Mouse (Mus musculus): Measurements from ENCODE around the gene Dock2. TPM values are rescaled to one million over a fixed set of nuclear protein-coding genes. Genes with fewer than 3 reads are reported as not detected.

The Dock2 gene
- polyA plus RNA-seq, 1 experiment from 2014 or later, result 0.72 TPM

DNA sequence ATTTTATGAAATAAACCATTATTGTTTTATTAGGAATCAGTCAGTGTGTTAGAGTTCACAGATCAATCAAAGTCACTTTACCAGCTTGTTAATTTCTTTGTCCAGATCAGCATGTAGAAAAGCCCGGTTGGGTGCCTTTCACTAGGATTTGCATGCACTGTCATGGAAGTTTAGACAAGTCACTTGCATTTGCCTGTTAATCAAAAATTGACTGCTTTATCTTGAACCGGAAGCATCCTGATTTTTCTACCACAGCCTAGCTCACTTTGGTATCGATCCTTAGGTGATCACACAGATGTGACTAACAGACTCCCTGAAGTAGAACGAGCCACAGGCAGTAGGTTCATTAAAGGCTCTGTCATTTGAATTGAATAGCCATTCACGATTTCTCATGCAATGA, 468.3 kb downstream of the Dock2 start:
- 5% methylated on average over 5 of the region's 5 CpGs for WGBS
- Histone ChIP-seq H3K27ac (ENCODE audit: low read length) (no peak overlapping the region), H3K36me3 (ENCODE audit: control insufficient read depth, insufficient read depth) (no peaks in the 10 kb centered on the region), H3K9me3 (ENCODE audit: control insufficient read depth, low read length) (no peaks in the 10 kb centered on the region), H3K4me3 (replicated peaks; ENCODE audit: low read length) (peak overlapping the region; percentile 52), H3K4me2 (ENCODE audit: low read length) (peak overlapping the region; percentile 76), H3K27me3 (replicated peaks; ENCODE audit: control insufficient read depth, insufficient read depth, low read length) (no peaks in the 10 kb centered on the region), H3K9ac (replicated peaks; ENCODE audit: low read depth, low read length) (no peak overlapping the region; the same call in 1 of the 2 replicates), H3K4me1 (replicated peaks; ENCODE audit: control insufficient read depth, insufficient read depth, low read length) (peaks cover 20% of the 10 kb centered on the region)
- ATAC-seq, result no peak

DNA sequence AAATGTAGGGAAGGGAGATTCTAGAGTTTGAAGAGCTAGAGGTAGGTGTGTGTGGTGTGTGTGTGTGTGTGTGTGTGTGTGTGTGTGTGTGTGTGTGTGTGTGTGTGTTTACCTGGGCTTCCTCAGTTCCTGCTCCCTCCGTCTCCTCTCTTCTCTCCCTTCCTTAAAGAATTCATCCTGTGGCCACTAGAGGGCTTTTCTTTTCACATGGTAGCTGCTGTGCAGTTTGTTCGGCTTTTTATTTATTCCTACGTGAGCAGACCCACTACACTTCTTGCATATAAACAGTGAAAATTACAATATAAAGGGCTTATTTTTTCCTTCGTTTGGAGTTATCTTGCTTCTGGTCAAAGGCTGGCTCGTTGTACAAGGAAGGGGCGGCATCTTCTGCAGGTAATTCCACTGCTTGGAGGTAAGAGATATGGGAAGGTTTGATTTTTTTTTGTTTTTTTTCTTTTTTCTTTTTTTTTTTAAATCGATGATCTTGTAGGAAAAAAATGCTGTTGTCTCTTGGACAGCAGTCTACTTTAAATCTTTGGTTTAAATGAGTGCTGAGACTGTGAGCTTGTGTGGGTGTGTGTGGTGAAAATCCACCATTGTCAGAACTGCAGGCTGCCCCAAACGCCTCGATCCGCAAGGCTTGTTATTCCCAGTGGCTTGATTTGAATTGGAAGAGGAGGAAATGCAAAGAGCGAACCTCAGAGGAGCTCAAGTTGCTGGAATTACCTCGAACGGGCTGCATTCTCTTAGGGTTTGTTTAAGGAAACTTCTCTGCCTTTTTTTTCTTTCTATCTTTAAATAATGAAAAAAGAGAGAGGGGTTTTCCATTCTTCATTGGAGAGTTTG, 468.9 kb downstream of the Dock2 start, which contains the start of gene Fam196b:
Gene Fam196b, plus strand, starts transcription at position 289 of the 846 bp plus-strand sequence.
- H3K4me1 ChIP-seq (replicated peaks; ENCODE audit: control insufficient read depth, insufficient read depth, low read length), result peaks cover 20% of the 10 kb centered on the region
- H3K4me2 ChIP-seq (ENCODE audit: low read length), result peak within 1 kb of the TSS; percentile 76
- under 1% methylated on average over 13 of the region's 13 CpGs for WGBS
- ATAC-seq, result peak; percentile 84
- no peaks in the 10 kb centered on the region for H3K27me3 ChIP-seq (replicated peaks; ENCODE audit: control insufficient read depth, insufficient read depth, low read length)
- H3K27ac ChIP-seq (ENCODE audit: low read length), result no peak within 1 kb of the TSS
- H3K9me3 ChIP-seq (ENCODE audit: control insufficient read depth, low read length), result no peaks in the 10 kb centered on the region
- H3K36me3 ChIP-seq (ENCODE audit: control insufficient read depth, insufficient read depth), result no peaks in the 10 kb centered on the region
- H3K4me3 ChIP-seq (replicated peaks; ENCODE audit: low read length), result peak within 1 kb of the TSS; percentile 52
- peak within 1 kb of the TSS; percentile 60 for H3K9ac ChIP-seq (replicated peaks; ENCODE audit: low read depth, low read length)

DNA sequence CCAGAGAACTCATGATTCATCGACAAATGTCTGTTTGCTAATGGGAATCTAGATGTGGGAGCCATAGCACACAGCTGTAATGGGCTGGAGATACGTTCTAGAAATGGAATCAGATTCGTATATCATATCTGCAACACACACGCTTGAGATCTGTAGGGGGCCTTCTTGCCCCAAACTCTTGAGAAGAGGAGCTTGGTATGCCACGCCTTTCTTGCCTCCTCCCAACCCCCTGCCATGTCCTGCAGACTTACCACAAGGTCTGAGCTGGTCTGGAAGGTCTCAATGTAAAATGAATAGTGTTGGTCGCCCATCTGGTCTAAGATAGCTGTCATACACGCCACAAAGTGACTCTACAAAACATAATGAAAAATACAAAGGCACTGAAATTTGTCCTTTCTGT, 471.5 kb downstream of the Dock2 start:
- no peak overlapping the region for H3K4me3 ChIP-seq (replicated peaks; ENCODE audit: low read length)
- H3K27ac ChIP-seq (ENCODE audit: low read length), result no peak overlapping the region
- 86% methylated on average over 7 of the region's 7 CpGs for WGBS
- no peak for ATAC-seq
- no peaks in the 10 kb centered on the region for H3K36me3 ChIP-seq (ENCODE audit: control insufficient read depth, insufficient read depth)
- H3K4me2 ChIP-seq (ENCODE audit: low read length), result no peak overlapping the region
- no peak overlapping the region for H3K9ac ChIP-seq (replicated peaks; ENCODE audit: low read depth, low read length)
- H3K9me3 ChIP-seq (ENCODE audit: control insufficient read depth, low read length), result no peaks in the 10 kb centered on the region
- H3K27me3 ChIP-seq (replicated peaks; ENCODE audit: control insufficient read depth, insufficient read depth, low read length), result no peaks in the 10 kb centered on the region
- peaks cover 17% of the 10 kb centered on the region for H3K4me1 ChIP-seq (replicated peaks; ENCODE audit: control insufficient read depth, insufficient read depth, low read length)

DNA sequence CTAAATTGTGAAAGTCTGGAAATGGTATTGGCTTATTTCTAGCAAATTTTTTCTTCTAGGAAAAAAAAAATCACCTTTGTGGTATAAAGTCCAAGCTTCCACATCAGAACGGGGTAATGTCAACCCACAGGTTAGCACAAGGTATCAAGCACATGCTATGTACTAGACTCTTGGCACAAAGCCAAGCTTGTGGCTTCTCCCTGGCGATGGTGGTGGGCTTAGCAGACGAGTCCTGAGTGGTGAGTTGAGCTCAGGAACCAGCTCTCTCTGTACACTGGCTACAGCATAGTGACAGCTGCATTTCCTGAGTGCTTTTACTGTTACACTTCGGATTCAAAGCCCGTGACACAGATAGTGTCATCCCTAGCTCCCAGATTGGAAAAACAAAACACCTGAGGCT, 472.0 kb downstream of the Dock2 start:
- ATAC-seq, result no peak
- no peaks in the 10 kb centered on the region for H3K36me3 ChIP-seq (ENCODE audit: control insufficient read depth, insufficient read depth)

DNA sequence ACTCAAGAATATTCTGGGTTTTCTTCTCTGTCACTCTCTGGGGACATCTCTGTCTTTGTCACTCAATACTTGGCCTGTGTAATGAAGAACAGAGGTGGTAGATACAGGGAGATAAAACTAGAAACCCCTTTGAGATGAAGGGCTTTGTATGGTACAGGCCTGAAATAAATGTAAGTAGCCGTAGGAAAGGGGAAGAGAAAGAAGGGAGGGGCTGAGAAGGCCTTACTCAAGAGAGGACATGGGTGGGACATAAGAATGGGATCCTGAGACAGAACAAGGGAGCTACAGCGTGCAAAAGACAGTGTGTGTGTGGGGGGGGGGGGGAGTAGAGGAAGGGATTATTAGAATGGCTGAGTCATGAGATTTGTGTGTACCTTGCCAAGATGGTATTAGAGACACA, 474.3 kb downstream of the Dock2 start:
- Histone ChIP-seq H3K9ac (replicated peaks; ENCODE audit: low read depth, low read length) (no peak overlapping the region), H3K4me1 (replicated peaks; ENCODE audit: control insufficient read depth, insufficient read depth, low read length) (no peaks in the 10 kb centered on the region), H3K36me3 (ENCODE audit: control insufficient read depth, insufficient read depth) (no peaks in the 10 kb centered on the region), H3K27me3 (replicated peaks; ENCODE audit: control insufficient read depth, insufficient read depth, low read length) (no peaks in the 10 kb centered on the region), H3K27ac (ENCODE audit: low read length) (no peak overlapping the region), H3K4me3 (replicated peaks; ENCODE audit: low read length) (no peak overlapping the region), H3K9me3 (ENCODE audit: control insufficient read depth, low read length) (no peaks in the 10 kb centered on the region), H3K4me2 (ENCODE audit: low read length) (no peak overlapping the region)
- WGBS, result 60% methylated on average over 2 of the region's 2 CpGs
- no peak for ATAC-seq

More for the DNA sequence above, 472.0 kb downstream of the Dock2 start:
- no peak overlapping the region for H3K4me3 ChIP-seq (replicated peaks; ENCODE audit: low read length)
- no peak overlapping the region for H3K9ac ChIP-seq (replicated peaks; ENCODE audit: low read depth, low read length)
- peaks cover 12% of the 10 kb centered on the region for H3K4me1 ChIP-seq (replicated peaks; ENCODE audit: control insufficient read depth, insufficient read depth, low read length)
- 67% methylated on average over 5 of the region's 5 CpGs for WGBS
- no peaks in the 10 kb centered on the region for H3K27me3 ChIP-seq (replicated peaks; ENCODE audit: control insufficient read depth, insufficient read depth, low read length)
- H3K4me2 ChIP-seq (ENCODE audit: low read length), result no peak overlapping the region
- H3K9me3 ChIP-seq (ENCODE audit: control insufficient read depth, low read length), result no peaks in the 10 kb centered on the region
- no peak overlapping the region for H3K27ac ChIP-seq (ENCODE audit: low read length)

DNA sequence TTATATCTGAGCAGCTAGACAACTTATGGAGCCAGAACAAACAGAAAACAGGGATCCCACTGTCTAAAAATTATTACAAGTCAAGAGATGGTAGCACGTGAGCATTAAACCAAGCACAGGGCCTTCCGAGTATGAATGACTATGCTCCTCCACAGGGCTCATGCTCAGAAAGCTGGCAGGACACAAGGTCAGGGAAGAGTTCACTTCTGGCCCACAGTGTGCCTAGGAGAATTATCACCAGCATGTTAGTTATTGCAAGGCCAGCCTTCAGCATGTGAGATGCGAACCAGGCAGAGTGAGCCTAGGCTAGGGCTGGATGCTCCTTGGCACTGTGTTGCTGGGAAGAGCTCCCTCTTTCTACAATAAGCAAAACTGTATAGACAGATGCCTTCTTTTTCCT, 475.0 kb downstream of the Dock2 start:
- ATAC-seq, result no peak
- H3K4me2 ChIP-seq (ENCODE audit: low read length), result no peak overlapping the region
- WGBS, result 94% methylated on average over 3 of the region's 3 CpGs
- no peaks in the 10 kb centered on the region for H3K4me1 ChIP-seq (replicated peaks; ENCODE audit: control insufficient read depth, insufficient read depth, low read length)
- H3K27ac ChIP-seq (ENCODE audit: low read length), result no peak overlapping the region
- H3K27me3 ChIP-seq (replicated peaks; ENCODE audit: control insufficient read depth, insufficient read depth, low read length), result no peaks in the 10 kb centered on the region
- H3K9ac ChIP-seq (replicated peaks; ENCODE audit: low read depth, low read length), result no peak overlapping the region
- H3K36me3 ChIP-seq (ENCODE audit: control insufficient read depth, insufficient read depth), result no peaks in the 10 kb centered on the region
- H3K9me3 ChIP-seq (ENCODE audit: control insufficient read depth, low read length), result no peaks in the 10 kb centered on the region
- H3K4me3 ChIP-seq (replicated peaks; ENCODE audit: low read length), result no peak overlapping the region

DNA sequence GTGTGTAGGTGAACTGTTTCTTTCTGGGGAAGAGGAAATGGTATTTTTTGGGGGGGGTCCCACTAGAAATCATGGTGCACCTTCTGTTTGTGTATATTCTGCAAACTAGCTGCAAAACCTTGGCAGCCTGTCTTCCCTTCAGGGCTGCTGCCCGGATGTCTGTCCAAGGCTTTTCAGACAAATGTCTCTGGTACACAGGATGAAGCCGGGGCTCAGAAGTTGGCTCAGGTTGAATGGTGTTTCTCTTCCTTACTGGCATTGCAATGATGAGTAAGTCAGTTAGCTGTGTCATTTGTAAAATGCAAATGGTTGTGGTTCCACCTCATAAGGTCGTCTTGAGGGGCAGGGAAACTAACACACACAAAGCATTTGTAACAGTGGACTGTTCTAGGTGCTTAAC, 477.5 kb downstream of the Dock2 start:
- H3K4me3 ChIP-seq (replicated peaks; ENCODE audit: low read length), result no peak overlapping the region
- no peak overlapping the region for H3K4me2 ChIP-seq (ENCODE audit: low read length)
- no peaks in the 10 kb centered on the region for H3K4me1 ChIP-seq (replicated peaks; ENCODE audit: control insufficient read depth, insufficient read depth, low read length)
- H3K36me3 ChIP-seq (ENCODE audit: control insufficient read depth, insufficient read depth), result no peaks in the 10 kb centered on the region
- no peak for ATAC-seq
- H3K27me3 ChIP-seq (replicated peaks; ENCODE audit: control insufficient read depth, insufficient read depth, low read length), result no peaks in the 10 kb centered on the region
- no peak overlapping the region for H3K27ac ChIP-seq (ENCODE audit: low read length)
- no peak overlapping the region for H3K9ac ChIP-seq (replicated peaks; ENCODE audit: low read depth, low read length)
- no peaks in the 10 kb centered on the region for H3K9me3 ChIP-seq (ENCODE audit: control insufficient read depth, low read length)
- 71% methylated on average over 3 of the region's 3 CpGs for WGBS

DNA sequence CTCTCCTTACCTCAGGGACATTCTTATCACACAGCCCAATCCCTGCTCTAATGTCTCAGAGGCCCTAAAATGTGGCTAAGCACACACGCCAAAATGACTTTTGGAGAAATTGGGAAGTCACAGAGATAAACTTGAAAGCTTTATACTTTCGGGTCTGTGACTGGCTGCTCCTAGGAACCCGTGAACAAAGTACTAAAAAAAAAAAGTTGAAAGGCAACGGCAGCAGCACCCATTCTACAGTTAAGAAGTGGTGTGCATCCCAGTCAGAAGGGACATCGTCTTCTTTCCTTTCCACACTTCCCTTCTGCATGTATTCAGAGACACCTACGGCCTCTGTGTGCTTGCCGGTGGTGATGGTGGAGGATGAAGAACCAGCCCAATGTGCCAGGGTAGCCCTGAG, 483.6 kb downstream of the Dock2 start:
- no peak overlapping the region for H3K4me2 ChIP-seq (ENCODE audit: low read length)
- no peak overlapping the region for H3K9ac ChIP-seq (replicated peaks; ENCODE audit: low read depth, low read length)
- no peak overlapping the region for H3K27ac ChIP-seq (ENCODE audit: low read length)
- no peak for ATAC-seq
- no peaks in the 10 kb centered on the region for H3K27me3 ChIP-seq (replicated peaks; ENCODE audit: control insufficient read depth, insufficient read depth, low read length)
- no peaks in the 10 kb centered on the region for H3K36me3 ChIP-seq (ENCODE audit: control insufficient read depth, insufficient read depth)
- 93% methylated on average over 7 of the region's 7 CpGs for WGBS
- H3K4me3 ChIP-seq (replicated peaks; ENCODE audit: low read length), result no peak overlapping the region
- H3K4me1 ChIP-seq (replicated peaks; ENCODE audit: control insufficient read depth, insufficient read depth, low read length), result peaks cover 8% of the 10 kb centered on the region
- H3K9me3 ChIP-seq (ENCODE audit: control insufficient read depth, low read length), result no peaks in the 10 kb centered on the region

DNA sequence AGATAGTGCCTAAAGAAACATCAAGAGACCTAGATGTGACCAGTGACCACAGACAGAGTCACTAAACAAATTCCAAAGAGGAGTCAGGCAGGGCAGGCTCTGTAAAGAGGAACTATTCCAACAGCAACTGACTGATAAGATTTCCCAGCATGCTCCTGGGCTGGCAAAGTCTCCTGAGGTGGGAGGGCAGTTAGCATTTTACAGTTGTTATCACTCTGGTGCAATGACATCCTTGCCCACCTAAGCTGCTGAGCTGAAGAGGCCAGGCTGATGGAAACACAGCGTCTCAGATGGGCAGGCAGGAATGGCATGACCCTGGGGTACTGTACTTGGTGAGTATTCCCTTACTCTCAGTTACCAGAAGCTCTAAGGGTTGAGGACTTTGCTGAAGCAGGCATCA, 484.1 kb downstream of the Dock2 start:
- H3K9me3 ChIP-seq (ENCODE audit: control insufficient read depth, low read length), result no peaks in the 10 kb centered on the region
- no peak for ATAC-seq
- H3K9ac ChIP-seq (replicated peaks; ENCODE audit: low read depth, low read length), result no peak overlapping the region
- H3K4me2 ChIP-seq (ENCODE audit: low read length), result no peak overlapping the region
- H3K4me3 ChIP-seq (replicated peaks; ENCODE audit: low read length), result no peak overlapping the region
- no peak overlapping the region for H3K27ac ChIP-seq (ENCODE audit: low read length)
- H3K36me3 ChIP-seq (ENCODE audit: control insufficient read depth, insufficient read depth), result no peaks in the 10 kb centered on the region
- H3K4me1 ChIP-seq (replicated peaks; ENCODE audit: control insufficient read depth, insufficient read depth, low read length), result peaks cover 8% of the 10 kb centered on the region
- no peaks in the 10 kb centered on the region for H3K27me3 ChIP-seq (replicated peaks; ENCODE audit: control insufficient read depth, insufficient read depth, low read length)
- 96% methylated on average over 1 of the region's 1 CpGs for WGBS

All from forebrain, embryonic 16.5 days (tissue).